Mouse (Mus musculus) spleen, postnatal 4 days (tissue): Measurements from ENCODE around the gene Capns1.

Experiments
- DNase-seq, 2 experiments: peaks; one replicate each; pipeline ENCODE4 v3.0.0; 2022; ENCODE audit warnings: low spot score in 2 of 2

Gene Capns1

DNA sequence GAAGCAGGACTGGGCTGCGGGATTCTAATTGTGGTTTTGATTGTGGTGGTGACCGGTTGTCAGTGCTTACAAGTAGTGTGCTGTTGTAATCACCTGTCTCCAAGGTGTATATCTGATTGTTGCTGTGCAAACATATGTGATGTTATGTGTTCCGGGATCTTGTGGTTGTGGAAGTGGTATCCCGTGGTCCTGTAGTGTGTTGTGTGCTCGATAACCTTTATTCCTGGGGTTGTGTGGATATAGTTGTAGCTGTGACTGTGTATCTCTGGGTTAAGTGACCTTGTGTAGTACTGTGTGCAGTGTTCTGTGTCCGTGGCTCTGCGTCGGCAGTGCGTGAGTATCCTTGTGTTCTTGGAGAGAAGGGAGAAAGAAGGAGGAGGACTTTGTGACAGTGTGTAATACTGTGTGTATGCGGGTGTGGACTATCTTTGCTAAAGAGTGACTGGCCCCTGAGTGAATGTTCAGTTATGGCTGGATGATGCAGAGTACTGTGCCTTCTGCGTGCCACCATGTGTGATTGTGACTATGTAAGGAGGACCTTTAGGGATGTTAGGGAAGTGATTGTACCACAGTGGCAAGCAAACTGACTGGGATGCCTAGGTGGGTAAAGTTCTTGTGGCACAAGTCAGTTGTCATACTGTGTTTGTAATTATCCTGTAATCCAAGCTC, 28.2 kb downstream of the Capns1 start:
- no peak for DNase-seq

DNA sequence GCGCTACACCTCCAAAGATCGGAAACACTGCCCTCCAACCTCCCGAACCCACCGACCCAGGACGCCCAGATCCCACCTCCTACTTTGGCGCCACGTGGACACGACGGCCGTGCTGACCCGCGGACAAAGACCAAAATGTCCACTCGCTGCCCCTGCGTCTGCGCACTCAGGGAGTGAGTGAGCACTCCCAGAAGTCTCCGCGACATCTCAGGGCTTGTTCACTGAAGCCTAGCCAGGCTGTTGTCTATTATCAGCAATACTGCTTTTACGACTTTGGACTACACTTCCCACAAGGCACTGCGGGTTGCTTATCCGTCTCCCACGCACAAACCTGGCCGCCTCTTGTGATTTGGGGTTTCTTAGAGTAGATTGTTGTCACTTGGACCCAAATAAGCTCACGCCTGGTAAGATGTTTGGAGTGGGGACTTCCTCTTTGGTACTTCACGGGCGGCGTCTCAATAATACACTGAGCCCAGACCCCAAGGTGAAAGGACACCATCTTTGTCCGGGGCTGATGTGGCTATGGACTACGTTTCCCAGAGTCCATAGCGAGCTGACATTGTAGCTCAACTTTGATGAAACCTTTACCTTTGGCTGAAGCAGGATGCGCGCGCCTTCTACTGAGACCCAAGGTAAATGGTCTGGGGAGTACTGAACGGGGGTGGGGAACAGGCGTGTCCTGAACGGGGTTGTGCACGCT, 28.9 kb downstream of the Capns1 start, which contains the start of gene Zfp146:
Gene Zfp146 (minus strand): TSS at position 168 of the 700 bp plus-strand sequence.
- DNase-seq, result peak; percentile 88 to 90

- DNase-seq, result peak in 1 of 2 experiments; percentile 20
Observed at GRCm38 (mm10) chr7:30168914-30169582, 29.6 kb downstream of the Capns1 start.

GRCm38 (mm10) chr7:30164745-30165144, 33.9 kb downstream of the Capns1 start:
- DNase-seq, result no peak

DNA sequence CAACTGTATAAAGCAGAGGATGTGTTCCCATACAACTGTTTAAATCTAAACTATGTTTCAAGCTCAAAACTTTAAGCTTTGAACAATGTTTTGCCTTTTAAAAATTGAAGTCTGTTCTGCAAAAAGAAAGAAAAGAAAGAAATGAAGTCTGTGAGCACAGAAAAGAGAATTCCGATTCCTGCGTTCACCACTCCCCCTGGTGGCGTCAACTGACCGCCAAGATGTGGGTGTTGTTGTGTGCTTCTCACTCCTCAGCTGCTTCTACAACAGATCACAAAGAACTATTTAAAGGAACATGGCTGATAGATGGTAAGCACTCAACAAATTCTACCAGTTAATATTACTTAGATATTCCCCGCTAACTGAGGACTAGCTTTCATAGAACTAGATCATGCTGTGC, 35.5 kb downstream of the Capns1 start:
- DNase-seq, result no peak

DNA sequence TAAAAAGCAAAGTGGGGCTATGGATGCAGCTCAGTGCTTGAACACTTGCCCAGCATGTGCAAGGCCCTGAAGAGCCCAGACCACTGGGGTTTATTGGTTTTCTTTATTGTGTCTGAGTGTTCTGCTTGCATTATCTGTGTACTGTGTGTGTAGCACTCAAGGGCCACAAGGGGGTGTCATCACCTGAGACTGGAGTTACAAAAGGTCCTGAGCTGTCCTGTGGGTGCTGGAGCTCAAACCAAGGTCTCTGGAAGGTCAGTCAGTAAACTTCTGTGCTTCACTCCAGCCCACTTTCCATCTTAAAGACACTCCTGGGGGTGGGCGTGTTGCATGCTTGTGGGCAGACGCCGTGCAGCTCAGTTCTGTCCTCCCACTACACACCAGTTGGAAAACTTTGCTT, 43.1 kb downstream of the Capns1 start:
- DNase-seq, result no peak

GRCm38 (mm10) chr7:30154040-30154439, 44.6 kb downstream of the Capns1 start:
- DNase-seq, result no peak

- DNase-seq, result no peak
Observed at GRCm38 (mm10) chr7:30147011-30147410, 51.6 kb downstream of the Capns1 start.

- peak; percentile 54 to 73 for DNase-seq
Observed at GRCm38 (mm10) chr7:30143555-30144209, 54.9 kb downstream of the Capns1 start.

GRCm38 (mm10) chr7:30143170-30143554, 55.4 kb downstream of the Capns1 start:
- DNase-seq, result no peak
